Mouse (Mus musculus) effector memory CD4-positive, alpha-beta T cell, adult 5 months (primary cell): ENCODE measurements around the gene Olfr860. TPM values are rescaled to one million over a fixed set of nuclear protein-coding genes. Genes with fewer than 3 reads are reported as not detected.

Source experiments
- polyA plus RNA-seq: library from polyadenylated mRNA; unstranded; fragments of 100-300 nt; shearing (Covaris generic); gene quantifications from one replicate; pipeline ENCODE4 v1.2.1, GENCODE M21; 2017

The Olfr860 gene
- 0.40 TPM for polyA plus RNA-seq

GRCm38 (mm10) chr9:19849647-19850046, at the start of gene Olfr860:
Gene Olfr860, minus strand, starts transcription at chr9:19849747.

DNA sequence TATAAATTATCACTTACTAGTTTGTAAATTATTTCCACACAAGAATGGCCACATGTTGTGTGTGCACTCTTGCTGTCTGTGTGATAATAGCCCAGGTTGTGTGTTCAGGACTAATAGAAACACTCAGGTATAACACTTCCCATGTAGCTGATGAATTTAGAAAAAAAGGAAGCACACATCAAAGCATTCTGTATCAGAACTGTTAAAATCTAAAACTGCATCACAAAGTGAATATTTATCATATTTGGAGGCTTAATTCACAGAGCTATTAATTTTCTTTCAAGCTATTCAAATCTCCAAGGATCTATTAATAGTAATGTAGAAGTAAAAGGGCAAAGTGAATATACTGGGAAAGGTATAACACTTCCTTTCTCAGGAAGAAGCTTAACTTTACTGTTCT, 38.4 kb upstream of the Olfr860 start, which contains the start of gene Olfr862:
Olfr862 (minus strand) TSS at position 101 of the 400 bp plus-strand sequence.

GRCm38 (mm10) chr9:19804606-19805005, 44.9 kb downstream of the Olfr860 start, which contains the start of gene Olfr859:
Gene Olfr859, plus strand, starts transcription at chr9:19804906.

Other genes with a start within 250 kb of the Olfr860 start
- gene Zfp317, start 227.6 kb downstream of the Olfr860 start, polyA plus RNA-seq: 26.6 TPM
- not detected for gene Olfr857, start 140.3 kb downstream of the Olfr860 start, polyA plus RNA-seq
- gene Olfr58, start 69.5 kb downstream of the Olfr860 start, polyA plus RNA-seq: not detected
- not detected for gene Olfr859, start 44.8 kb downstream of the Olfr860 start, polyA plus RNA-seq
- gene Olfr862, start 38.3 kb upstream of the Olfr860 start, polyA plus RNA-seq: not detected
- 1.3 TPM for gene Olfr77, start 67.1 kb upstream of the Olfr860 start, polyA plus RNA-seq
- gene Olfr866, start 178.3 kb upstream of the Olfr860 start, polyA plus RNA-seq: not detected
- gene Olfr867, start 207.8 kb upstream of the Olfr860 start, polyA plus RNA-seq: not detected
- not detected for gene Olfr868, start 248.9 kb upstream of the Olfr860 start, polyA plus RNA-seq